Mouse (Mus musculus): Measurements from ENCODE around the gene Nfatc3. TPM values are rescaled to one million over a fixed set of nuclear protein-coding genes. Genes with fewer than 3 reads are reported as not detected.

Nfatc3 gene
- total RNA-seq, 2 experiments from 2014 or later = 35.0 to 102 TPM

- ATAC-seq (replicated peaks; ENCODE audit: low FRiP score, low TSS enrichment, poor library complexity, severe bottlenecking) = no peak
Observed at GRCm38 (mm10) chr8:106054190-106054811, 4.3 kb upstream of the Nfatc3 start.

GRCm38 (mm10) chr8:106055038-106055437 lies 3.6 kb upstream of the Nfatc3 start:
- no peak for ATAC-seq (replicated peaks; ENCODE audit: low FRiP score, low TSS enrichment, poor library complexity, severe bottlenecking)

GRCm38 (mm10) chr8:106056455-106056982 lies 2.1 kb upstream of the Nfatc3 start:
- ATAC-seq (replicated peaks; ENCODE audit: low FRiP score, low TSS enrichment, poor library complexity, severe bottlenecking) = no peak

GRCm38 (mm10) chr8:106059613-106060371 lies 1.2 kb downstream of the Nfatc3 start:
- ATAC-seq (replicated peaks; ENCODE audit: low FRiP score, low TSS enrichment, poor library complexity, severe bottlenecking) = peak; percentile 14; the same call in 1 of the 2 replicates

- ATAC-seq (replicated peaks; ENCODE audit: low FRiP score, low TSS enrichment, poor library complexity, severe bottlenecking) = no peak
Observed at GRCm38 (mm10) chr8:106060521-106060920, 1.9 kb downstream of the Nfatc3 start.

- ATAC-seq (replicated peaks; ENCODE audit: low FRiP score, low TSS enrichment, poor library complexity, severe bottlenecking) = no peak
Observed at GRCm38 (mm10) chr8:106061686-106062085, 3.0 kb downstream of the Nfatc3 start.

GRCm38 (mm10) chr8:106063046-106063445 lies 4.4 kb downstream of the Nfatc3 start:
- no peak for ATAC-seq (replicated peaks; ENCODE audit: low FRiP score, low TSS enrichment, poor library complexity, severe bottlenecking)

GRCm38 (mm10) chr8:106066721-106067120 lies 8.1 kb downstream of the Nfatc3 start:
- ATAC-seq (replicated peaks; ENCODE audit: low FRiP score, low TSS enrichment, poor library complexity, severe bottlenecking) = no peak

GRCm38 (mm10) chr8:106069565-106069964 lies 10.9 kb downstream of the Nfatc3 start:
- no peak for ATAC-seq (replicated peaks; ENCODE audit: low FRiP score, low TSS enrichment, poor library complexity, severe bottlenecking)

- no peak for ATAC-seq (replicated peaks; ENCODE audit: low FRiP score, low TSS enrichment, poor library complexity, severe bottlenecking)
Observed at GRCm38 (mm10) chr8:106072113-106072512, 13.5 kb downstream of the Nfatc3 start.

GRCm38 (mm10) chr8:106074236-106074635 lies 15.6 kb downstream of the Nfatc3 start:
- ATAC-seq (replicated peaks; ENCODE audit: low FRiP score, low TSS enrichment, poor library complexity, severe bottlenecking) = no peak

GRCm38 (mm10) chr8:106074659-106075058 lies 16.0 kb downstream of the Nfatc3 start:
- 0 out of 2 replicates have a peak, but pooled peaks have one; percentile 20 for ATAC-seq (replicated peaks; ENCODE audit: low FRiP score, low TSS enrichment, poor library complexity, severe bottlenecking)

GRCm38 (mm10) chr8:106075161-106075862 lies 16.7 kb downstream of the Nfatc3 start:
- ATAC-seq (replicated peaks; ENCODE audit: low FRiP score, low TSS enrichment, poor library complexity, severe bottlenecking) = peak; percentile 66

- ATAC-seq (replicated peaks; ENCODE audit: low FRiP score, low TSS enrichment, poor library complexity, severe bottlenecking) = no peak
Observed at GRCm38 (mm10) chr8:106075863-106076174, 17.2 kb downstream of the Nfatc3 start.

GRCm38 (mm10) chr8:106076612-106077011 lies 18.0 kb downstream of the Nfatc3 start:
- ATAC-seq (replicated peaks; ENCODE audit: low FRiP score, low TSS enrichment, poor library complexity, severe bottlenecking) = peak; percentile 63

GRCm38 (mm10) chr8:106077452-106078067 lies 18.9 kb downstream of the Nfatc3 start:
- no peak for ATAC-seq (replicated peaks; ENCODE audit: low FRiP score, low TSS enrichment, poor library complexity, severe bottlenecking)

GRCm38 (mm10) chr8:106102321-106102720 lies 43.7 kb downstream of the Nfatc3 start:
- ATAC-seq (replicated peaks; ENCODE audit: low FRiP score, low TSS enrichment, poor library complexity, severe bottlenecking) = no peak

GRCm38 (mm10) chr8:106103888-106104287 lies 45.2 kb downstream of the Nfatc3 start:
- ATAC-seq (replicated peaks; ENCODE audit: low FRiP score, low TSS enrichment, poor library complexity, severe bottlenecking) = no peak

GRCm38 (mm10) chr8:106106193-106106592 lies 47.6 kb downstream of the Nfatc3 start:
- ATAC-seq (replicated peaks; ENCODE audit: low FRiP score, low TSS enrichment, poor library complexity, severe bottlenecking) = no peak

GRCm38 (mm10) chr8:106108080-106108479 lies 49.4 kb downstream of the Nfatc3 start:
- no peak for ATAC-seq (replicated peaks; ENCODE audit: low FRiP score, low TSS enrichment, poor library complexity, severe bottlenecking)

All from megakaryocyte-erythroid progenitor cell, adult 5-6 weeks (primary cell).